Mouse (Mus musculus) cerebellum, postnatal 4 days (tissue): ENCODE measurements around the gene Ap2b1.
"Not testable (repeated sequence)": the region's sequence is repeated elsewhere in the genome, so short reads cannot be mapped to it uniquely, and the experiment has no call there.

ENCODE experiments used
- DNase-seq, 2 experiments: peaks; one replicate each; pipeline ENCODE4 v3.0.0; 2022; ENCODE audit warnings: low spot score in 2 of 2, mixed read lengths in 1 of 2

Gene Ap2b1

DNA sequence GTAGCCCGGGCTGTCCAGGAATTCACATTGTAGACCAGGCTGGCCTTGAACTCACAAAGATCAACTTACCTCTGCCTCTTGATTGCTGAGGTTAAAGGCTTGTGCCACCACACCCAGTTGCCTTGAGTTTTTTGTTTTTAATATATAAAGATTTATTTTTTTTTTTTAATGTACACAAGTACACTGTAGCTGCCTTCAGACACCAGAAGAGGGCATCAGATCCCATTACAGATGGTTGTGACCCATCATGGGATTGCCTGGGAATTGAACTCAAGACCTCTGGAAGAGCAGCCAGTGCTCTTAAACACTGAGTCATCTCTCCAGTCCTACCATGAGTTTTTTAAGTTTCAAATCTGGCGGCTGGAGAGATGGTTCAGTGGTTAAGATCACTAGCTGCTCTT lies 2.6 kb downstream of the Ap2b1 start:
- no peak for DNase-seq

DNA sequence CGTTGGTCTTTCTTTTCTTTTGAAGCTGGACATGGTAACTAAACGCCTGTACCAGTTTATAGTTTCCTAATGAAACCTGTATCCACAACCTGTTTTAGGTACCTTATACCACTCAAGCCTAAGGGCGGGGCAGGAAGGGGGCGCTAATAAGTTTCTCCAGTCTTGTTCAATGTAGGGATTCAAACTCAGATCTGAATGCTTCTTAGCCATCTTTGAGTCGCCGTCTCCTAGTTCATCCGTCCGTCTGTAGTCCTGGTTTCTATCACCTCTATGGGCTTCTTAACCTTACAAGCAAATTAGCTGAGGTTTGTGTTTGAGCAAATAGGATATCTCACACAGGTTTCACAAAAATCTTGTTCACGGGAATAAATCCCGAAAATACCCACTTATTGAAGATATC lies 3.3 kb downstream of the Ap2b1 start:
- DNase-seq = no peak

DNA sequence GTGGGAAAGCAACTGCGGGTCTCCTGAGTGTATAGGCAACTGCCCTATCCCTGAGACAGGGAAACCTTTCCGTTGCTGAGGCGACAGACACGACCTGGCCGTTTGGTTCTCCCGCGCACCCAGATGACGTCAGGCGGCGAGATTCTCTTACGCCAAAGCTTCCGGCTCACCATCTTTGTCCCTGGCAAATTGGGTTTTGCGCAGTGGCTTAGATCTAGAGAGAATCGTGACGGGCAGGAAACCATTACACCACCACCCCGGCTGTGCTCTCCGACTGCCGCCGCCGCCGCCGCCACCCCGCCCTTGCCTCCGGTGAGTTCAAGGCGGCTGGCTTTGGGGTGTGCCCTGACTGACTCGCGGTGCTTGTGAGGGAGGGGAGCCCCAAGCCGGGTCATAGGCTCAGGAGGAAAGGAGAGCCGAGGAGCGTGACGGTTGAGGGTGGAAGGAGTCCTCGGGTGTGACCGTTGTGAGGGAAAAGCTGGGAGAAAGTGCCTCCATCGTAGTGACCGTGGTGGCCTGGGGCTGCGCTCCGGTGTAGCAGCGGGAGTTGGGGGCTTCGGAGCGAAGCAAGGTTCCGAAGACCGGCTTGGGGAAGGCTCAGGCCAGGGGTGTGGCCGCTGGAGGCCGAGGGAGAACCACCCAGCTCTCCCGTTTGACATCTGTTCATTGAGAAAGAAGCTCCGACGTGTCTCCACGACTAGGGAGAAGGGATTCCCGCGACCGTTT lies 3.9 kb downstream of the Ap2b1 start, which contains the start of gene Pex12:
Gene Pex12 (minus strand): TSS at position 61 of the 726 bp plus-strand sequence.
- DNase-seq = peak; percentile 96 to 97

DNA sequence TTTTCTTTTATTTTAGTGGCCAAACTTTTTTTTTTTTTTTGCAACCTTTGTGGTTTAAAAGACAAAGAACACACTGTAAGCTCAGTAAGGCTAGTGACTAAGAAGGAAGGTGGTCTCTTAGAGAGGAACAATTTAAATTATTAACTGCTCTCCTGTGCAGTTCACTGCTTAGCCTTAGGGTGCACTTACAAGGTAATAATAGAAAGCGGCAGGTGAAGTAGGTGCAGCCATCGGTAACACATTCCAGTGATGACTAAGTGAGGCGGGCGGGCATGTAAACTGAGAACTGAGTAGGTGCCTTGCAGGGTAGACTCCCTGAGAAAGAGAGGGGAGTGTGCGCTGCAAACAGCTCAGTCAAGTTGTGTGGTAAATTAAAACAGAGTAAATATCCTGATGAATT lies 4.9 kb downstream of the Ap2b1 start:
- no peak for DNase-seq

DNA sequence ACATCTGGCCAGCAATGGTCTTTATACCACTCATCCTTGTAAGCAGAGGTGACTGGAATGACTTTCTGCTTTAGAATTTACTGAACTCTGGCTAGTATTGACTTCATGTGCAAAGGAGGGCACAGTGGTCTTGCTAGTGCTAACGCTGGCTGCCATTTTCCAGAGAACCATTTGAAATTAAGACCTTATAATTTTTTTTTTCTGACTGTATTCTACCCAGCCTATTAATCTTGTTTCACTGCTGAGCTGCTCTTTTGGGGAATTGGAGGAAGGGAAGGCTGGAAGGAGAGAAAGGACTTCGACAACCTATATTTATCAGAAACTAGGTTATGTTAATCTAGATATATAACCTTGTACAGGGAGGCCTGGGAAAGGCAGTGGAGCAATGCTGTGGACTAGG lies 5.7 kb downstream of the Ap2b1 start:
- DNase-seq = no peak

DNA sequence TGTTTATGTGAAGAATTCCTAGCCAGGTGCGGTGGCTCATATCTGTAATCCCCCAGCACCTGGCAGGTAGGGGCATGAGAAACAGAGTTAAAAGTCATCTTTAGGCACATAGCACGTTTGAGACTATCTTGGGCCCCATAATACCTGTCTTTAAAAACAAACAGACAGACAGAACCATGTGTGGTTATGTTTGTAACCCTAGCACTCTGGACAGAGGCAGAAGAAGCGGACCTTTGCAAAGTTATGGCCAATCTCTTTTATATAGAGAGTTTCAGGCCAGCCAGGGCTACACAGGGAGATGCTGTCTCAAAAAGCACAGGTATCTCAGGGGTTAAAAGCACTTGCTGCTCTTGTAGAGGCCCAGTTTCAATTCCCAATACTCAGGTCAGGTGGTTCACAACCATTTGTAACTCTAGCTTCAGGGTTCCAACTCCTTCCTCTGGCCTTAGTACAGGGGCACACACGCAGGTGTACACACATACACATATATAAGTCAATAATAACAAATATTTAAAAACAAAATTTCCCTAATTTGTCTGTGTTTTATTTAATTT lies 8.0 kb downstream of the Ap2b1 start:
- no peak for DNase-seq

DNA sequence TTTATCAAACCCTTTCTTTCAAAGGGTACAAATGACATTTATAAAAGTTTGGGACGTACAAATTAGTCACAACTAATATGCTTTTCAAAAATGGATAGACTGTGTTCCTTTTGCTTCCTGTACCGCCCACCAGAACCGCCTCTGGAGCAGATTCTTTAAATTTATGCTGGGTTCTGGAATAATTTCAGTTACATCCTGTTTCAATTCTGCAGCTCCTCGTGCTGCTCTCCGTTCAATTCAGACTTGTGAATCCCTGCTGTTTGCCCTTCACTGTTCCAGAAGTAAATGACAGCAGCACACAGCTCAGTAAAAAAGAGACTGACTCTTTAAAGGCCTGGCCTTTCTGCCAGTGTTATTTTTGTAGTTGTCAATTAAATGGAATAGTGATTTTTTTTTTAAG lies 13.6 kb downstream of the Ap2b1 start:
- DNase-seq = no peak

DNA sequence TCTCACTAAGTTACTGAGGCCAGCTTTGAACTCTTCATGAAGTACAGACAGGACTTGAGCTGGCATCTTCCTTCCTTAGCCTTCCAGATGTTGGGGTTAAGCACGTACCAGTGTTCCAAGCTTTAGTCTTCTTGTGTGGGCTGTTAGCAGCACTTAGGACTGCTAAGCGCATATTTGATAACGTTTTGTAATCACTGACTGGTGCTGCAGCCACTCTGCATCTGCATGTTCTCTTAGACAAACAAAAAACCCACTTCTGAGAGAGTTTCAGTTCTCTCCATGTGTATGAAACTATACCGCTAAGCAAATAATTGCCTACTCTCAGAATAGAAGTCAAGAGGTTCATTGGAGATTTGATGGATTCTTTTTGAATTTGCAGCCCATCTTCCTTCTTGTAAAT lies 20.2 kb downstream of the Ap2b1 start:
- no peak for DNase-seq

DNA sequence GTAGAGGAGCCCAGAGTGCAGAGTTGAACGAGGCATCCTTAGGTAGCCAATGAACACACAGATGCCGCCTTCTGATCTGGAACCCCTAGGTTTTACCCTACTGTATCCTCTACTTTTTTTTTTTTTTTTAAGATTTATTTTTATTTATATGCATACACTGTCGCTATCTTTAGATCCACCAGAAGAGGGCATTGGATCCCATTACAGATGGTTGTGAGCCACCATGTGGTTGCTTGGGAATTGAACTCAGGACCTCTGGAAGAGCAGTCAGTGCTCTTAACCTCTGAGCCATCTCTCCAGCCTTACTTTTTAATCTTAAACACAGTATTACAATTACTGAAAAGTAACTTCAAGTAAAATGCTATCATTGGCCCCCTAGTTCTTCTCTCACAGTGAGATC lies 27.9 kb downstream of the Ap2b1 start:
- DNase-seq = not testable (repeated sequence)

DNA sequence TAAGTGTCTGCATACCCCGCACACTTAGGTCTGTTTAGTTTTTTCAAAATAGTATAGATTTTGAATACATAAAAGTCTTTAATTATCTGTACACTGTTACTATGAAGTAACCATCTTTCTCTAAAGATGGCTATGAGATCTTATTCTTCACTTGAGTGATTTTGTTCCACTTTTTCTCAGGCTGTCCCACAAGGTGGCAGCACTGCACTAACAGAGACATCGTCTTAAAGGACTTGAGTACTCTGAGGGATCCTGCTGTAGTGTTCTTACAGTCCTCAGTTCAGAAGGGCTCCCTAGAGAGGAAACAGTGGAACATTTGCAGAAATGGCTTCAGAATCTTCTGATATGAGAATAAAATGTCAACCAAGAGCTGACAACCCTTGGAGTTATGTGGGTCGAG lies 28.6 kb downstream of the Ap2b1 start:
- peak; percentile 39 to 59 for DNase-seq

DNA sequence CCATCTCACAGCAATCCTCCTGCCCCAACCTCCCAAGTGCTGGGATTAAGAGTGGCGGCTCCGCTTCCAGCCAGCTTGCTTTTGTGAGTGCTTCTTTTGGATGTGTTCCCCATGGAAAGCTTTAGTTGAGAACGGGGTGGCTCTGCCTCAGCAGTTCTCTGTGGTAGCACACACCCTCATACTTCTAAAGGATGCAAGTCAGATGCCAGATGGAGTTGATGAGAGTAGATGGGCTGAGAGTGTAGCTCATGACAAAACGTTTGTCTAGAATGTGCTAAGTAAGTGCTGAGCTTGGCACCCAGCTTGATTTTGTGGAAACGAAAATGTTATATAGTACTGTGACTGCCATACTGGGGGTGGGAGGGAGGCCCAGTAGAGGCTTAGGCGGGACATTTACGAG lies 37.0 kb downstream of the Ap2b1 start:
- DNase-seq = no peak

DNA sequence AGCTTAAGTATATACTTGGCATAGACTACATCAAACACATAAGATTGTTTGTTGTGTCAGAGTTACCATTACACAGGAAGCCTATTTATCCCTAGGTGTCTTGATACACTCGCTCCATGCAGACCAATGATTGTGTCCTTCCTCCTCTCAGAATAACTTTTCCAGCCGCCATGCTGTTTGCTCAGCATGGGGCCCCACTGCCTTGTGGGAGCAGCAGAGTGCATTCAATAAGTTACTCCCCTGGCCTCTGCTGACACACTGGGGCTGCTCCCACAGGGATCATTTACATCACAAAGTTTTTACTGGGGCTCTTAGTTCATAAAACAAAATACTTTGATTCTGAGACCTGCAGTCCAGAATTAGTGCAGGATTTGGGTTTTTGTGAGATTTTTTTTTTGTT lies 40.9 kb downstream of the Ap2b1 start:
- DNase-seq = no peak

DNA sequence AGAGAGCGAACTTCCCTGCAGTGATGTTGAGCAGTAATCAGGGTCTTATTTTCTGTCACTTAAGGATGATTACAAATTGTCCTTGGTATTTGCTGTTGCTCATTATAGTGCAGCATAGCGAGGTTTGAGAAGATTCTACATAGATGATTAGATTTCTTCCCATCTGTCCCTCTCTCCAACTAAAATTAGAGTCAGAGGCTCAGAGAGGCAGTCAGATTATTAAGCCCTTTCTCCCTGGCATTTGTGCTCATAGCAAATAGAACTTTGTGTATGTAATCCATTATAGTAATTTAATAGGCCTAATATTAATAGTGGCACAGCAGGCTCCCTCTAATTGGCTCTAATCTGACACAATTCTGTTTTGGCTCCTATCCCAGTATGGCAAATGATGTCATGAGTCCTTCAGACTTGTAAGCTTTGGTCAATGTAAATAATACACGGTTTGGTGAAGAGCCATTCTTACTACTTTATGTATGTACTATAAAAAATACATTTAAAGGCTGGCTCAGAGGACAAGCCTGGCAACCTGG lies 43.0 kb downstream of the Ap2b1 start:
- no peak for DNase-seq

DNA sequence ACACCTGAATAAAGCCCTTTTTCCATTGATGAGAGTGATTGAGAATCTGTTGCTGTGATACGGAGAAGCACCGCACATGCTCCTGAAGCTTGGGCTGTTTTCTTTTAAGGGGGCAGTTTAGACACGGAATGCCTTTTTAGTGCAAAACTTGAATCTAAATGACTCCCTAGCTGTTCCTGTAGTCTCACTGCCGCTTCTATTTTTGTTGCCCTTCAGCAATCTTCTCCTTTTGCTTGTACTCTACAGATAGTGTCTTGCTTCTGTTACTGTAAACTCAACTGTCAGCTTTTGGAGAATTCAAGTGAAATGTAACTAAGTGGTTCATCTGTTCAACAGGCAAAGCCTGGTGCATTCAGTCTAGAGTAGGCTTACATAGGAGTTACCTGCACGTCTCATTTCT lies 56.6 kb downstream of the Ap2b1 start:
- DNase-seq = no peak

DNA sequence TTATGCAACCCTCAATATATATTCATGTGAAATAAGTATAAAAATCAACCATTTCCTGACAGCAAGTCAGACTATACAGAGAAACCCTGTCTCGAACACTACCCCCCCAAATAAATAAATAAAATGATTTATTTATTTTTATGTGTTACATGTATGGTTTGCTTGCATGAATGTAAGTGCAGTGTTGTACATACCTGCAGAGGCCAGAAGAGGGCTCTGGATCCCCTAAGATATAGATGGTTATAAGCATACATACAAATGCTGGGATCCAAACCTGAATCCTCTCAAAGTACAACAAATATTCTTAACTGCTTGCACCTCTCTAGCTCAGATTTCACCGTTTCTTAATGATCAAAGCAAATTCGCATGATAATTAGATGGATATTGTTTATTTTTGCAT lies 58.6 kb downstream of the Ap2b1 start:
- peak in 1 of 2 experiments; percentile 35 for DNase-seq

DNA sequence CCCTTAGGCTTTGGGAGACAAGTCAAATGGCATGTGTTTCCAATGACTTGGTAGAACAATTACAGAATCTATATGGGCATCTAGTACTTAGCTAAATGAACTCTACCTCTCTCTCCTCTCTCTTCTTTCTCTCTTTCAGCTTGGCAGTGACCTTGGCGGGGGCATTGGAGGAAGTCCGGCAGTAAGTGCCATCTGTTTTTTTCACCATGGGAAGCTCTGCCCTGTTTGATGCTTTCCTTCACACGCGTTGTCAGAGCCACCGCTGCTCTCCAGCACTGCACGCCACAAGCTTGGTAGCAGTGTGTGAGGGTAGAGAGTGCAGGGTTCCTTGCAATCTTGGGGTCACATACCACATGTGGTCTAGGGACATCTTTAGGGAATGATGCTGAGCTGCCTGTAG lies 65.8 kb downstream of the Ap2b1 start:
- DNase-seq = no peak

DNA sequence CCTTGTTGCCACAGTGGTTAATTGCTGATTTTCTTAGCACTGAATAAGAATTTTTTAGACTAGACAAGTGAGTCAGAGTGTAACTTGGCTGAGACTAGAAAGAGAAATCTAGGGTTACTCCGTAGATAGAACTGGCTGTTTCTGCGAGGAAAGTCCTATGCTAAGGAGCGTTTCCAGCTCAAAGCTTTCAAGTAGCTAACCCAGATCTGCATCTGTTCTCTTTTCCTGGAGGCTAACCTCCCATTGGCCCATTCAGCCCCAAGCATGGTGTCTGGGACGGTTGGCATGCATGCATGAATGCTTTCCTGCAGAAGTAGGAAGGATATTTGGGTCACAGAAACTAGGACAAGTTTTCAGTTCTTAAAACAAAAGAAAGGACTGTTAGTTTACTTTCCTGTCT lies 72.4 kb downstream of the Ap2b1 start:
- DNase-seq = no peak

DNA sequence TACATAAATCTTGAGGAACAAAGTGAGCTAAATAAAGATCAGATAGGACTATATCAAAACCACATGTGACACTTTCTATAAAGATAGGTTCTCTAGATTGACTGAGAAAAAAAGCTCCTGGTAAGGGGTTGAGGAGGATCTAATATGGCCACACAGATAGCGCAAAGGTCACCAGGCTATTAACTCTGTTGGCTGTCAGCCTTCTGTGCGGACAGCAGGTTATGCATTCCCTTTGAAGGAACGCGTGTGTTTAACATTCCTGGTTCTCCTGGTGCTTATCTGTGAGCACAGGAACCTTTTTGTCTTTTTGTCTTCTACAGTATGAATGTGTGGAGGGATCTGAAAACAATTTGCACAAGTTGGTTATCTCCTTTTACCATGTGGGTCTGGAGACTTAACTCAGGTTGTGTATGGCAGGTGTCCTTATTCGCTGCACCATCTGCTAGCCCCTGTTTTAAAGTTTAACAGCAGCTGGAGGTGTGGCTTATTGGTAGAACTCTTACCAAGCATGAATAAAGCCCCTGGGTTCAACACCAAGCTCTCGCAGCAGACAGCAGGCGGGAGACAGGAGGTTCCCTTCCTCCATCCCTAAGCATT lies 81.0 kb downstream of the Ap2b1 start:
- no peak for DNase-seq

DNA sequence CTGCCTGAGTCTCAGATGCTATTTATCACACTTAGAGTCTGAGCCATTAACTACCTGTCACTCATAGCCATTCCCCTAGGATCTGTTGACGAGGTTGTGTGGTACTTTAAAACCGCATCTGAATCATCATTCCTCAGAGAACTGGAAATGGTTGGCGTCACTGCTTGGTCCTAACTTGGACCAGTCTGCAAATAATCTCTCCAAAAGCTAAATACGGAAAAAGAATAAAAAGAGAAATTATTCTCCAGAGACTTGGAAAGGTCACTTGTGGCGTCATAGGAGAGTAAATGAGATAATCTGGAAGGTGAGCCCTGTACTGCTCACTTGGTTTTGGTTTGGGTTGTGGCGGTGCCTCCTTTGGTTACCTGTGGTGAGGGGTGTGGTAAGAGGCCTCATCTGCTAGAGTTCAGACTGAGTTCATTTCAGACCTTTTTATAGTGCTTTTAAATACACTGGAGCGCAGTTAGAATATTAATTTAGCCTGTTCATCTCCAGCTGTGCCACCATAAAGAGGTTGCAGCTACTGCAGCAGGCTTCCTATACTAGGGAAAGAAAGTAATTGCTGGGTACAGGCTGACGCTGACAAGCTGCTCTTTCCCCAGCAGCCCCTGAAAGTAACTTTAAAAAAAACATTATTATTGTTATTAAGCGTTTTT lies 84.2 kb downstream of the Ap2b1 start:
- DNase-seq = no peak

DNA sequence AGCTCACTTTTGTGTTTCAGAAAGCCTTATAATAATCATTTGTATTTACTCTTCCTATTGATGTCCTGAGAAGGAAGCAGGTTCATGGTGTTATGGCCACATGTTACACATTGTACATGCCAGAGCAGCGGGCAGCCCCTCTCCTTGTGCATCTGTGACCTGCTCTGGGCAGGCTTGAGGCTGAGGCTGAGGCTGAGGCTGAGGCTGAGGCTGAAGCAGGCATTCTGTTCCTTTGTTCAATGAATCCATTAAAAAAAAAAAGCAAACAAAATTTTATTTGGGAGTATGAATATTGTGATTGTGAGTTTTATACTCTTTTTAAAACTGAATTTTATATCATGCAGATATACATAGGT lies 84.7 kb downstream of the Ap2b1 start:
- DNase-seq = no peak

DNA sequence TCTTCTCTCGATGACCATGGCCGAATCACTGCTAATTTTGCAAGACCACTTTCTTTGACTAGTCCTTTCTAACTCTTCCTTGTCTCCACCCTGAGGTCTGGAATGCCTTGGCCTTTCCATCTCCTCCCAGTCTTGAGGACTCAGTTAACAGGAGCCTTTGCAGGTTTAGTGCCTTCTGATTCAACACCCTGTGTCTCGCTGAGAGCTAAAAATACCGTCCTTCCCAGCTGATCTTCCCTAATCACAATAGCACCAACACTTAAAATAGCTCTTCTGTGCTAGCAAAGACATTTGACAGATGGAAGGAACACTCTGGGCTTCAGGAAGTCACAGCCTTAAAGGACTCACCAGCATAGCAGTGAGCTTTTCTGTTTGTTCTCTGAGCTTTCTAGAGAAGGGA lies 94.2 kb downstream of the Ap2b1 start:
- no peak for DNase-seq

DNA sequence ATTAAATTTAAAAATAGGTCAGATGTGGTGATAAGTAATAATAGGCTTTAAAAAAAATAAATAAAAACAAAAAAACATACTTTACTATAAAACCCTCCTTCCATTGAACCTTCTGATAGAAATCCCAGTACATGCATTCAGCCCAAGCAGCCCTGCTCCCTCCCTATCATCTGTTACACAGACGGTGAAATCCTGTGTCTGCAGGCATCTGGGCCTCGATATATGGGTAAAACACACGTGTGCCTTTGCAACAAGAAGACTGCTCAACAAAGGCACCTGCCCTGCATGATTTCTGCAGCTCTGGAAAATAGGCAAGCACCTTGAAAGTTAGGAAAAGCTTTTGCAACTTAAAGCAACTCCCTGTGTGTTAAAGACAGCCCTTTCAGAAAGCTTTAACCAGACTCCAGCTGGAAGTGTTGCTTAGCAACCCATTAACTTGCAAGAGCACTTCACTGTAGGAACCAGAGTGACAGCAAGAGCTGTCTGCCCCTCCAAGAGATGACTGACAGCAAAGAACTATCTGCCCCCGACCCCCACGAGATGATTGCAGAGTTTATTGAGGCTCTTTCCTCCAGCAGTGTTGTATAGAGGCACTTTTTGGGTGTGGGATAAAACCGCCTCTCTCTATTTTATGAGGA lies 96.1 kb downstream of the Ap2b1 start:
- DNase-seq = no peak
